In the genomic region with DNA sequence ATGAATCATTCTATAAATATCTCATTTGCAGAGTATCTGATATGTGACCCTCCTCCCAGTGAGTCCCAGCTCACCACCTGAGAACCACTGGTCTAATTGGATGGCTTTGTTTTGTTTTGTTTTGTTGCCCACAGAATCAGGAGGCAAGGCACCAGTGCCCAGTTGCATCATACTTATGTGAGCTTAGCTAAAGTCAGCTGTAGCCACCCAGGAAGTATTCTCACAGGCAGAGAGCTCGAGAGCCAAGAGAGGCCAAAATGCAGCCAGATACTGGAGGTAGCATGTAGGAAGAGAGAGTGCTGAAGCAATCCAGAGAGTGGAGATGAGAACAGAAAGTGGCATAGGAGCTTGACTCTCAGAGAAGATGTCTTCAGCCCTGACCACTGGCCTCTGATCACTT, we compare ENCODE assay signal across 26 mouse cellular contexts. TPM values are rescaled to one million over a fixed set of nuclear protein-coding genes. Genes with fewer than 3 reads are reported as not detected.
A peak's percentile ranks its signal among the peaks of the same experiment; 100 is the strongest.
DNase-seq lines count a peak whose midpoint lies in the region; ATAC-seq and TF ChIP-seq lines count a peak whose summit lies in the region.
"Had no signal": no experiment of that assay in that cellular context is flagged by ENCODE, and none has a peak within 500 bp of the region (broad histone marks: within the 10 kb centered on the region; RNA-seq: fewer than 3 reads in every experiment).

No protein-coding gene starts in this region.

- no peak overlapping the region for H3ac ChIP-seq in myocyte (ENCODE audit: control insufficient read depth, insufficient read length)

- no peak overlapping the region for H3K4me3 ChIP-seq in myocyte
- H3K4me3 ChIP-seq: forebrain, embryonic 10.5 days; forebrain, embryonic 13.5 days; heart, embryonic 12.5 days; heart, embryonic 15.5 days had no signal

- H3K79me2 ChIP-seq in myocyte (ENCODE audit: control insufficient read depth, insufficient read depth), result no peaks in the 10 kb centered on the region

- peak overlapping the region; percentile 23 for H3K4me2 ChIP-seq in myocyte (ENCODE audit: low read depth)
- H3K4me2 ChIP-seq: forebrain, embryonic 13.5 days; heart, embryonic 12.5 days; heart, embryonic 15.5 days; hindbrain, embryonic 14.5 days had no signal

- no peaks in the 10 kb centered on the region for H3K36me3 ChIP-seq in myocyte (ENCODE audit: control insufficient read depth, insufficient read depth)
- H3K36me3 ChIP-seq: forebrain, embryonic 10.5 days; G1E; heart, embryonic 12.5 days; heart, embryonic 15.5 days had no signal

- ATAC-seq in frontal cortex, adult (ENCODE audit: low TSS enrichment), result peak; percentile 27; the same call in 1 of the 2 replicates
- ATAC-seq: activated CD4-positive, CD25-positive, alpha-beta regulatory T cell, adult 4 months; forebrain, embryonic 13.5 days; forebrain, embryonic 16.5 days; hindbrain, postnatal 0 days had no signal

- no peak for DNase-seq in frontal cortex, postnatal 25 days (ENCODE audit: low spot score in 2 of 2)
- peak; percentile 8 for DNase-seq in lung, postnatal 36 days
- no peak for DNase-seq in lung, postnatal 10 days
- no peak for DNase-seq in thymus, postnatal 4 days
- DNase-seq: adrenal gland, postnatal 10 days; adrenal gland, postnatal 36 days; B cell, adult 2 months; cerebellum, adult 18-20 months; cerebellum, adult 9-10 months; cerebellum, postnatal 14 days; gastrocnemius, postnatal 25 days; heart, postnatal 14 days; heart, postnatal 4 days; kidney, adult 11 months had no signal

- H3K27me3 ChIP-seq in myocyte (ENCODE audit: control insufficient read depth, insufficient read depth, insufficient read length), result no peaks in the 10 kb centered on the region
- H3K27me3 ChIP-seq: CH12.LX; forebrain, embryonic 13.5 days; heart, embryonic 12.5 days; heart, embryonic 15.5 days had no signal

- TF ChIP-seq POLR2A in myocyte (IDR thresholded peaks at IDR 0.05; ENCODE audit: insufficient read length, low read depth), result no peak

TF ChIP-seq in myocyte, 11 proteins besides CTCF, POLR2A, EP300 and RAD21:
- TF ChIP-seq CEBPB (IDR thresholded peaks at IDR 0.05; ENCODE audit: insufficient read depth, poor library complexity, severe bottlenecking), result 0 out of 2 replicates have a peak, but pooled peaks have one; percentile 29
- no peak for TF ChIP-seq POLR2AphosphoS2 (IDR thresholded peaks at IDR 0.05; ENCODE audit: insufficient read length, low read depth)
- no peak for TF ChIP-seq TCF12 (IDR thresholded peaks at IDR 0.05; ENCODE audit: insufficient read depth, poor library complexity, severe bottlenecking)
- no peak for TF ChIP-seq SRF (IDR thresholded peaks at IDR 0.05; ENCODE audit: control insufficient read depth, insufficient read length, low read depth)
- TF ChIP-seq USF1 (IDR thresholded peaks at IDR 0.05; ENCODE audit: low read depth), result no peak
- no peak for TF ChIP-seq REST (IDR thresholded peaks at IDR 0.05; ENCODE audit: insufficient read depth, insufficient read length)
- TF ChIP-seq MYOD1 (IDR thresholded peaks at IDR 0.05; ENCODE audit: control insufficient read depth in 1 of 3, insufficient read length in 2 of 3, low read depth in 2 of 3), result no peak
- no peak for TF ChIP-seq MYOG (IDR thresholded peaks at IDR 0.05; ENCODE audit: control insufficient read depth in 1 of 3, insufficient read depth in 1 of 3, insufficient read length in 2 of 3, low read depth in 2 of 3)

RNA-seq across cellular contexts. Expression of gene Arhgap20, which starts 23.3 kb away (rescaled TPM):
- polyA plus RNA-seq in myocyte (2012; fragmentation: generic; extraction: Trizol), result 0.02 TPM
- polyA plus RNA-seq: G1E had no signal
